Mouse (Mus musculus): ENCODE results near the gene Rbms3. TPM values are rescaled to one million over a fixed set of nuclear protein-coding genes. Genes with fewer than 3 reads are reported as not detected.
A peak's percentile ranks its signal among the peaks of the same experiment; 100 is the strongest.

Gene Rbms3
- total and polyA plus RNA-seq, 3 experiments, result 8.1 to 12.5 (median 8.8) TPM

- DNase-seq, result no peak
- H3K4me1 ChIP-seq (ENCODE audit: control insufficient read depth, insufficient read depth, low read length), result no peaks in the 10 kb centered on the region
- H3K4me3 ChIP-seq, result no peak overlapping the region
- H3K27ac ChIP-seq, result no peak overlapping the region
- intact Hi-C loops (cut with DNase I), result no loop called here
- WGBS, result 59% methylated on average over 5 of the region's 5 CpGs
- TF ChIP-seq POLR2A (IDR thresholded peaks at IDR 0.05; ENCODE audit: insufficient read depth, low read depth, low read length) (no peak), EP300 (IDR thresholded peaks at IDR 0.05; ENCODE audit: insufficient read depth, low read depth, low read length) (no peak), CTCF (IDR thresholded peaks at IDR 0.05) (no peak)
- no peak overlapping the region for H3K9ac ChIP-seq (ENCODE audit: low read depth, low read length)
- H3K27me3 ChIP-seq (ENCODE audit: control insufficient read depth, insufficient read depth, low read length), result no peaks in the 10 kb centered on the region
- no peaks in the 10 kb centered on the region; the same call in 1 of the 2 replicates for H3K79me2 ChIP-seq (replicated peaks; ENCODE audit: control insufficient read depth, insufficient read depth, low read length)
- no peaks in the 10 kb centered on the region for H3K36me3 ChIP-seq (ENCODE audit: control insufficient read depth, insufficient read depth, low read length)
Measured at GRCm38 (mm10) chr9:117136410-117136809, 493.3 kb downstream of the Rbms3 start.

- TF ChIP-seq POLR2A (IDR thresholded peaks at IDR 0.05; ENCODE audit: insufficient read depth, low read depth, low read length) (no peak), CTCF (IDR thresholded peaks at IDR 0.05) (0 out of 2 replicates have a peak, but pooled peaks have one; percentile 6)
- peak in 1 of 2 experiments; percentile 16 for DNase-seq
- Histone ChIP-seq H3K9ac (ENCODE audit: low read depth, low read length) (no peak overlapping the region), H3K4me1 (ENCODE audit: control insufficient read depth, insufficient read depth, low read length) (no peaks in the 10 kb centered on the region), H3K36me3 (ENCODE audit: control insufficient read depth, insufficient read depth, low read length) (no peaks in the 10 kb centered on the region), H3K79me2 (replicated peaks; ENCODE audit: control insufficient read depth, insufficient read depth, low read length) (no peaks in the 10 kb centered on the region; the same call in 1 of the 2 replicates), H3K27ac (no peak overlapping the region), H3K4me3 (no peak overlapping the region), H3K27me3 (ENCODE audit: control insufficient read depth, insufficient read depth, low read length) (no peaks in the 10 kb centered on the region)
- 55% methylated on average over 2 of the region's 2 CpGs for WGBS
- intact Hi-C loops (cut with DNase I), result no loop called here
Measured at GRCm38 (mm10) chr9:117134043-117134442, 495.7 kb downstream of the Rbms3 start.

GRCm38 (mm10) chr9:117126816-117127215 lies 502.9 kb downstream of the Rbms3 start:
- WGBS, result 53% methylated on average over 8 of the region's 8 CpGs
- Histone ChIP-seq H3K4me1 (ENCODE audit: control insufficient read depth, insufficient read depth, low read length) (no peaks in the 10 kb centered on the region; the same call in none of the 2 replicates), H3K4me3 (no peak overlapping the region), H3K36me3 (ENCODE audit: control insufficient read depth, insufficient read depth, low read length) (no peaks in the 10 kb centered on the region), H3K27ac (no peak overlapping the region), H3K27me3 (ENCODE audit: control insufficient read depth, insufficient read depth, low read length) (no peaks in the 10 kb centered on the region), H3K9ac (ENCODE audit: low read depth, low read length) (no peak overlapping the region), H3K79me2 (replicated peaks; ENCODE audit: control insufficient read depth, insufficient read depth, low read length) (no peaks in the 10 kb centered on the region; the same call in 1 of the 2 replicates)
- no peak for DNase-seq
- intact Hi-C loops (cut with DNase I), result no loop called here
- no peak for TF ChIP-seq CTCF (IDR thresholded peaks at IDR 0.05)
- TF ChIP-seq EP300 (IDR thresholded peaks at IDR 0.05; ENCODE audit: insufficient read depth, low read depth, low read length), result no peak
- no peak for TF ChIP-seq POLR2A (IDR thresholded peaks at IDR 0.05; ENCODE audit: insufficient read depth, low read depth, low read length)

- Histone ChIP-seq H3K27ac (no peak overlapping the region), H3K27me3 (ENCODE audit: control insufficient read depth, insufficient read depth, low read length) (no peaks in the 10 kb centered on the region), H3K4me1 (ENCODE audit: control insufficient read depth, insufficient read depth, low read length) (no peaks in the 10 kb centered on the region; the same call in none of the 2 replicates), H3K4me3 (no peak overlapping the region), H3K79me2 (replicated peaks; ENCODE audit: control insufficient read depth, insufficient read depth, low read length) (no peaks in the 10 kb centered on the region; the same call in 1 of the 2 replicates), H3K9ac (ENCODE audit: low read depth, low read length) (no peak overlapping the region), H3K36me3 (ENCODE audit: control insufficient read depth, insufficient read depth, low read length) (no peaks in the 10 kb centered on the region)
- DNase-seq, result no peak
- intact Hi-C loops (cut with DNase I), result no loop called here
- TF ChIP-seq CTCF (IDR thresholded peaks at IDR 0.05) (no peak), POLR2A (IDR thresholded peaks at IDR 0.05; ENCODE audit: insufficient read depth, low read depth, low read length) (no peak), EP300 (IDR thresholded peaks at IDR 0.05; ENCODE audit: insufficient read depth, low read depth, low read length) (no peak)
- 73% methylated on average over 6 of the region's 6 CpGs for WGBS
Measured at GRCm38 (mm10) chr9:117125844-117126243, 503.9 kb downstream of the Rbms3 start.

- H3K79me2 ChIP-seq (replicated peaks; ENCODE audit: control insufficient read depth, insufficient read depth, low read length), result no peaks in the 10 kb centered on the region; the same call in none of the 2 replicates
- H3K9ac ChIP-seq (ENCODE audit: low read depth, low read length), result no peak overlapping the region
- 66% methylated on average over 6 of the region's 6 CpGs for WGBS
- H3K36me3 ChIP-seq (ENCODE audit: control insufficient read depth, insufficient read depth, low read length), result no peaks in the 10 kb centered on the region
- intact Hi-C loops (cut with DNase I), result no loop called here
- H3K27me3 ChIP-seq (ENCODE audit: control insufficient read depth, insufficient read depth, low read length), result no peaks in the 10 kb centered on the region
- no peaks in the 10 kb centered on the region for H3K4me1 ChIP-seq (ENCODE audit: control insufficient read depth, insufficient read depth, low read length)
- no peak overlapping the region for H3K27ac ChIP-seq
- no peak for DNase-seq
- TF ChIP-seq POLR2A (IDR thresholded peaks at IDR 0.05; ENCODE audit: insufficient read depth, low read depth, low read length) (no peak), CTCF (IDR thresholded peaks at IDR 0.05) (no peak), EP300 (IDR thresholded peaks at IDR 0.05; ENCODE audit: insufficient read depth, low read depth, low read length) (no peak)
- no peak overlapping the region for H3K4me3 ChIP-seq
Measured at GRCm38 (mm10) chr9:117121572-117121971, 508.1 kb downstream of the Rbms3 start.

GRCm38 (mm10) chr9:117117181-117117729 lies 512.5 kb downstream of the Rbms3 start:
- no peaks in the 10 kb centered on the region for H3K36me3 ChIP-seq (ENCODE audit: control insufficient read depth, insufficient read depth, low read length)
- H3K79me2 ChIP-seq (replicated peaks; ENCODE audit: control insufficient read depth, insufficient read depth, low read length), result no peaks in the 10 kb centered on the region; the same call in 1 of the 2 replicates
- WGBS, result 69% methylated on average over 10 of the region's 10 CpGs
- H3K4me3 ChIP-seq, result no peak overlapping the region
- TF ChIP-seq EP300 (IDR thresholded peaks at IDR 0.05; ENCODE audit: insufficient read depth, low read depth, low read length) (no peak), POLR2A (IDR thresholded peaks at IDR 0.05; ENCODE audit: insufficient read depth, low read depth, low read length) (no peak), CTCF (IDR thresholded peaks at IDR 0.05) (no peak)
- no peaks in the 10 kb centered on the region for H3K27me3 ChIP-seq (ENCODE audit: control insufficient read depth, insufficient read depth, low read length)
- no peak for DNase-seq
- H3K27ac ChIP-seq, result no peak overlapping the region
- intact Hi-C loops (cut with DNase I), result no loop called here
- H3K9ac ChIP-seq (ENCODE audit: low read depth, low read length), result no peak overlapping the region
- no peaks in the 10 kb centered on the region for H3K4me1 ChIP-seq (ENCODE audit: control insufficient read depth, insufficient read depth, low read length)
